Mouse (Mus musculus): ENCODE measurements around the gene Agap3.
A peak's percentile ranks its signal among the peaks of the same experiment; 100 is the strongest.

The Agap3 gene

GRCm38 (mm10) chr5:24452030-24452690 lies at the start of gene Agap3:
Agap3 (plus strand) TSS chr5:24452177.
- DNase-seq = peak in 1 of 2 experiments; percentile 54

GRCm38 (mm10) chr5:24404594-24405360 lies 47.2 kb upstream of the Agap3 start:
- DNase-seq = no peak

GRCm38 (mm10) chr5:24405389-24405876 lies 46.5 kb upstream of the Agap3 start:
- DNase-seq = no peak

- DNase-seq = no peak
Observed at GRCm38 (mm10) chr5:24408651-24409050, 43.3 kb upstream of the Agap3 start.

- no peak for DNase-seq
Observed at GRCm38 (mm10) chr5:24409466-24409865, 42.5 kb upstream of the Agap3 start.

- DNase-seq = no peak
Observed at GRCm38 (mm10) chr5:24412063-24412462, 39.9 kb upstream of the Agap3 start.

- DNase-seq = no peak
Observed at GRCm38 (mm10) chr5:24413042-24413693, 38.8 kb upstream of the Agap3 start, which contains the start of gene Asic3. Asic3 (plus strand) TSS chr5:24413392.

GRCm38 (mm10) chr5:24413938-24414337 lies 38.0 kb upstream of the Agap3 start:
- DNase-seq = no peak

- peak; percentile 71 to 72 for DNase-seq
Observed at GRCm38 (mm10) chr5:24416222-24416736, 35.7 kb upstream of the Agap3 start.

- no peak for DNase-seq
Observed at GRCm38 (mm10) chr5:24417587-24417986, 34.4 kb upstream of the Agap3 start.

- no peak for DNase-seq
Observed at GRCm38 (mm10) chr5:24420381-24420780, 31.6 kb upstream of the Agap3 start.

GRCm38 (mm10) chr5:24423129-24424003 lies 28.6 kb upstream of the Agap3 start, which contains the start of the genes Cdk5 and Slc4a2:
Cdk5 (minus strand) TSS chr5:24423530.
Slc4a2 (plus strand) TSS chr5:24423837.
- peak; percentile 98 to 99 for DNase-seq

GRCm38 (mm10) chr5:24424004-24424781 lies 27.8 kb upstream of the Agap3 start:
- DNase-seq = no peak

- peak; percentile 91 to 95 for DNase-seq
Observed at GRCm38 (mm10) chr5:24424861-24425411, 27.0 kb upstream of the Agap3 start.

GRCm38 (mm10) chr5:24425421-24426036 lies 26.4 kb upstream of the Agap3 start:
- no peak for DNase-seq

- DNase-seq = peak; percentile 19 to 47
Observed at GRCm38 (mm10) chr5:24426037-24426432, 25.9 kb upstream of the Agap3 start.

GRCm38 (mm10) chr5:24426556-24427284 lies 25.3 kb upstream of the Agap3 start:
- DNase-seq = peak in 1 of 2 experiments; percentile 13

GRCm38 (mm10) chr5:24427285-24427633 lies 24.7 kb upstream of the Agap3 start:
- no peak for DNase-seq

GRCm38 (mm10) chr5:24427981-24428402 lies 24.0 kb upstream of the Agap3 start:
- DNase-seq = peak; percentile 58 to 79

GRCm38 (mm10) chr5:24428596-24428995 lies 23.4 kb upstream of the Agap3 start:
- DNase-seq = no peak

All from lung, postnatal 4 days (tissue).